Mouse (Mus musculus): ENCODE data around the gene Sde2.

- TF ChIP-seq HCFC1 (IDR thresholded peaks at IDR 0.05; ENCODE audit: borderline replicate concordance, insufficient read depth, low read length) (no peak), ZC3H11A (IDR thresholded peaks at IDR 0.05; ENCODE audit: borderline replicate concordance, low read depth, low read length) (no peak), CHD2 (IDR thresholded peaks at IDR 0.05; ENCODE audit: low read depth, low read length) (no peak)
These were observed 26.5 kb downstream of the Sde2 start for GRCm38 (mm10) chr1:180877466-180877865.
